Mouse (Mus musculus) lung, embryonic 16.5 days (tissue): ENCODE measurements at regions not wholly inside any gene's neighbourhood (a gene's known extent, or its start where the extent isn't known, plus 50 kb on each side); places are given as distances from the start of the nearest gene placed in this dataset.

Experiments used
- ATAC-seq: fragments of 200-750 bp; cut with Nextera tagmentation; 2 replicates; pipeline ENCODE4 v1.8.0; 2017; ENCODE audit warnings: low read depth, mild to moderate bottlenecking, moderate library complexity
- H3K27ac ChIP-seq: fragments of 300-500 bp; sonication (generic); 2 replicates; pipeline ENCODE4 v1.5.1; 2014; ENCODE audit warnings: mild to moderate bottlenecking, control low read depth, low read length
- H3K27me3 ChIP-seq: fragments of 300-500 bp; sonication (generic); 2 replicates; pipeline ENCODE4 v1.6.1; 2014; ENCODE audit warnings: low read depth, low read length, mixed read lengths; ENCODE audit not compliant: control insufficient read depth, insufficient read depth
- H3K36me3 ChIP-seq: fragments of 300-500 bp; sonication (generic); 2 replicates; pipeline ENCODE4 v1.6.1; 2014; ENCODE audit warnings: low read length; ENCODE audit not compliant: control insufficient read depth, insufficient read depth
- H3K4me1 ChIP-seq: fragments of 300-500 bp; sonication (generic); replicated peaks from 2 replicates; pipeline ENCODE4 v1.6.1; 2014; ENCODE audit warnings: low read length, mixed read lengths; ENCODE audit not compliant: control insufficient read depth, insufficient read depth
- H3K4me2 ChIP-seq: fragments of 300-500 bp; sonication (generic); 2 replicates; pipeline ENCODE4 v1.6.1; 2014; ENCODE audit warnings: low read depth, low read length, control low read depth
- H3K4me3 ChIP-seq: fragments of 300-500 bp; sonication (generic); 2 replicates; pipeline ENCODE4 v1.5.1; 2014; ENCODE audit warnings: mild to moderate bottlenecking, low read length, control low read depth
- H3K9ac ChIP-seq: fragments of 300-500 bp; sonication (generic); 2 replicates; pipeline ENCODE4 v1.6.1; 2014; ENCODE audit warnings: low read length, control low read depth
- H3K9me3 ChIP-seq: fragments of 300-500 bp; sonication (generic); 2 replicates; pipeline ENCODE4 v1.6.1; 2016; ENCODE audit warnings: low read length; ENCODE audit not compliant: control insufficient read depth
- WGBS: fragments of 180-500 bp; shearing (Covaris S2); extraction: QIAGEN DNeasy Blood & Tissue Kit; methylation state at CpG from one replicate; pipeline ENCODE4 v1.1.7; 2014; 5-methylcytosine and 5-hydroxymethylcytosine counted together

DNA sequence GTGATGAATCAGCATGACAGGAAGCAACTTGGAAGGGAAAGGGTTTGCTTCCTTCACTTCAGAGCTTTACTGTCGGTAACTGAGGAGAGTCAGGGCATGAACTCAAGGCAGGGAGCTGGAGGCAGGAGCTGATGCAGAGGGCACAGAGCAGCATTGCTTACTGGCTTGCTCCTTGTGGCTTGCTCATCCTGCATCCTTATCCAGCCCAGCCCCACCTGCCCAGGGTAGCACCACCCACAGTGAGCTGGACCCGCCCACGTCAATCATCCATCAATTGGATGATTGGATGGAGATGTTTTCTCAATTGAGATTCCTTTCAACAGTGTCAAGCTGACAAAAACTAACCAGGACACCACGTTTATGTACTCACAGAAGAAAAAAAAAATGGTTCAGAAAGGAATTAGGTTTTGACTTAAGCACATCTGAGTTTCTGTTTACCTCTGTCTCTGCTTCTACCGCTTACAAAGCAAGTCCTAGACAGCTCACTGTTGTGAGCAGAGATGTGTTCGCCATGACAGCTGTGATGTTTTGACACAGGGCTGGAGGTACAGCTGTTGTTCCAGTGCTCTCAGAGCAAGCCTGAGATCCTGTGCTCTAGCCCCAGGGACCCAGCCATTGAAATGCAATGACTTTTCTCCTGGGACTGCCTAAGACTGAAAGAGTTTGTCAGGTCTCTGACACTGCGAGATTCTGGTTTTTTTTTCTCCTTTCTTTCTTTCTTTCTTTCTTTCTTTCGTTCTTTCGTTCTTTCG, 186.6 kb upstream of the Hes1 start:
- no peak overlapping the region for H3K4me3 ChIP-seq
- H3K9ac ChIP-seq: no peak overlapping the region
- H3K9me3 ChIP-seq: no peaks in the 10 kb centered on the region
- no peaks in the 10 kb centered on the region for H3K36me3 ChIP-seq
- no peak overlapping the region for H3K27ac ChIP-seq
- no peak overlapping the region for H3K4me2 ChIP-seq
- 41% methylated on average over 10 of the region's 10 CpGs for WGBS
- peaks cover 17% of the 10 kb centered on the region for H3K4me1 ChIP-seq
- ATAC-seq: no peak
- H3K27me3 ChIP-seq: no peaks in the 10 kb centered on the region

DNA sequence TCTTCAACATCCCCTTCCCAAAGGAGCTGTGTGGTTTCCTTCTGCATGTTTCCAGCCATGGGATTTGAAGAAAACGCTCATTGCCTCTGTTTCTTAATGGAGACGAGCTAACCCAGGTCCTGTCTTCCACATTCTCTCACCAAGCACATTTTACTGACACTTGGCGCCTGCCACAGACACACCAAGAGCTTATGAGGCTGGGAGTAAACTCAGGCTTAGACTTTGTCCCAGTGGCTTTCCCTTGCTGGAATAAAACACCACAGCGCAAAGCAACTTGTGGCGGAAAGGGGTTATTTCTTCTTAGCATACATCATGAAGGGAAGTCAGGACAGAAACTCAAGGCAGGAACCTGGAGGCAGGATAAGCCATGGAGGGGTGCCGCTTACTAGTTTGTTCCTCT, 184.5 kb upstream of the Hes1 start:
- H3K36me3 ChIP-seq: no peaks in the 10 kb centered on the region
- H3K4me2 ChIP-seq: no peak overlapping the region
- no peaks in the 10 kb centered on the region for H3K27me3 ChIP-seq
- no peaks in the 10 kb centered on the region for H3K9me3 ChIP-seq
- H3K4me3 ChIP-seq: no peak overlapping the region
- H3K27ac ChIP-seq: no peak overlapping the region
- 69% methylated on average over 6 of the region's 6 CpGs for WGBS
- no peak overlapping the region for H3K9ac ChIP-seq
- peaks cover 32% of the 10 kb centered on the region for H3K4me1 ChIP-seq
- ATAC-seq: no peak

DNA sequence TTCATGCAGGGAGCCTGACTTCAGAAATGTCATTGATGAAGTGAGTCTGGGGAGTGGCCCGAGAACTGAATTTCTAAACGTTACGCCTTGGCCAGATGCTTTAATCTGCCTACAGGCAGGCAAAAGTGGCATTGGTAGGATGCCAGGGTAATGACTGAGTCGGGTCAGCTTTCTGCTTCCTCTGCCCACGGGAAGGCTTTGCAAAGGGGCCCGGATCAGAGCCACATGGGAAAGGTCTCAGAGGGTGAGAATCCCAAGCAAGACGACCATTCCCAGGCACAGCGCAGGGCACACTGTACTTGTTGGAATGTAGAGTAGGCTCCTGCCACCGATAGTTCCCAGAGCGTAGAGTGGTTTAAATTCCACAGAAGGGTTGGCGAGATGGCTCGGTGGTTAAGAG, 182.7 kb upstream of the Hes1 start:
- Histone ChIP-seq H3K27me3 (no peaks in the 10 kb centered on the region), H3K4me3 (no peak overlapping the region), H3K9me3 (no peaks in the 10 kb centered on the region), H3K4me2 (no peak overlapping the region), H3K27ac (peak overlapping the region; percentile 58), H3K4me1 (peaks cover 33% of the 10 kb centered on the region), H3K9ac (peak overlapping the region; percentile 26; the same call in 1 of the 2 replicates), H3K36me3 (no peaks in the 10 kb centered on the region)
- 20% methylated on average over 12 of the region's 12 CpGs for WGBS
- peak; percentile 34; the same call in 1 of the 2 replicates for ATAC-seq

DNA sequence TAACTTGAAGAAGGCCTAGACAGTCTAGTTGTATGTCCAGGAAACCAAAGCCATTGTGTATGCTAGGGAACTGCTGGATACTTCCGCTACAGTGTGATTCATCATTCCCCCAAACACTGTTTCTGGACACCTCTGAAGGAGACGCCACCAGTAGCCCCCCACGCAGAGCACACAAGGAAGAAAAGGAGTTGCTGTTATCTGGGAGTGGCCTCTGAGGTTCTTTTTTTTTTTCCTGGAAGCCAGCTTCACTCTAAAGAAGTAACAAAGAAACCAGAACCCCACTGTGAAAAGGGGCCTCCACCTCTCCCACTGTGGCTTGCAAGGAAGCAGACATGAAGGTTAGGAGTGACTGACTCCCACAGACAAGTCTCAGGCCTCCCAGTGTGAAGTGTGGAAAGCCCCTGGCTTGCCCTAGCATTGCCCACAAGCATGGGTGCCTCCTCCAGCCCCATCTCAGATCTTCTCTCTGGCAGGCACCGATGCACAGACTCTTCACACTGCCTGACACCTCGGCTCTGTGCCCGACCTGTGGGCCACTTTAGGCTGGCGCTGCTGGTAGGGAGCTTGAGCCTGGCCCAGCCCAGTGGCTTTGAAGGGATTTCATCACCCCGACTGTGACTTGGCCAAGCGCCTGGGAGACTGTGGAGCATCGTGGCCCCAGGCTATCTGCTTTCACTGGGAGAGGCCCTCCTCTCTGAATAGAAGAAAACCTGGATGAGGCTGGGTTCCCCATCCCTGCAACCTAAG, 181.8 kb upstream of the Hes1 start:
- Histone ChIP-seq H3K27me3 (no peaks in the 10 kb centered on the region), H3K9ac (peak overlapping the region; percentile 39; the same call in 1 of the 2 replicates), H3K36me3 (no peaks in the 10 kb centered on the region), H3K4me1 (peaks cover 36% of the 10 kb centered on the region), H3K4me3 (no peak overlapping the region), H3K4me2 (no peak overlapping the region), H3K27ac (peak overlapping the region; percentile 63), H3K9me3 (no peaks in the 10 kb centered on the region)
- ATAC-seq: peak; percentile 69
- WGBS: 18% methylated on average over 10 of the region's 10 CpGs

DNA sequence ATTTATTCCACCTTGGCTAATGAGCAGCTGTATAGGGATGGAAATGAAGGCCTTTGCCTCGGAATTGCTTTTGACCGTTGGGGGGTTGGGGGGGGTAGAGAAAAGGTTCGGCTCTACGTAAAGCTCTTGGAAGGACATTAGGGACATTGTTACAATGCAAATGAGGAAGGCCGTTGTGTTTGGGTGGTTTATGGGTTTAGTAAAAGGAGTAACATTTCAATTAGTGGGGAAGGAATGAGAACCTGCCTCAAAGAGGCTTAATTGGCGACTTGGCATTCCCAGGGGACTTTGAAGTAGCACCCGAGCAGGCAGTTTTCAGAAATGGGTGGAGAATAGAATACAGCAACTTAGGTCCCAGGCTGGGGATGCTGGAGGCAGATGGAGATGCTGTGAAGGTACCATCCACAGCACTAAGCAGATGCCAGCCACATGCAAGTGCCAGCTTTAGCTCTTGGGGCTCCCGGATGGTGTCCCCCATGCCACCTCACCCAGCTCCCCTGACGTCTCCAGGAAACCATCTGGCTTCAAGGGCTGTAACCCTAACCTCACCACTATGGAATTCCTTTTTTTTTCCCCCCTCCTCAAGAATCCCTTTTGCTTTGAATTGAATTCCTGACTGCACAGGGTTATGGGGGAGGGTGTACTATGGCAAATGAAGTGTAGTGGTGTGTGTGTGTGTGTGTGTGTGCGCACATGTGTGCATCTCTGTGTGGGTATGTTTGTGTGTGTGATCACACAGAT, 180.8 kb upstream of the Hes1 start:
- Histone ChIP-seq H3K27me3 (no peaks in the 10 kb centered on the region), H3K9ac (no peak overlapping the region), H3K4me1 (peaks cover 36% of the 10 kb centered on the region), H3K4me2 (no peak overlapping the region), H3K27ac (no peak overlapping the region), H3K4me3 (no peak overlapping the region), H3K36me3 (no peaks in the 10 kb centered on the region), H3K9me3 (0 out of 2 replicates have a peak, but pooled peaks cover 4% of the 10 kb centered on the region)
- WGBS: 48% methylated on average over 10 of the region's 10 CpGs
- ATAC-seq: peak; percentile 49

DNA sequence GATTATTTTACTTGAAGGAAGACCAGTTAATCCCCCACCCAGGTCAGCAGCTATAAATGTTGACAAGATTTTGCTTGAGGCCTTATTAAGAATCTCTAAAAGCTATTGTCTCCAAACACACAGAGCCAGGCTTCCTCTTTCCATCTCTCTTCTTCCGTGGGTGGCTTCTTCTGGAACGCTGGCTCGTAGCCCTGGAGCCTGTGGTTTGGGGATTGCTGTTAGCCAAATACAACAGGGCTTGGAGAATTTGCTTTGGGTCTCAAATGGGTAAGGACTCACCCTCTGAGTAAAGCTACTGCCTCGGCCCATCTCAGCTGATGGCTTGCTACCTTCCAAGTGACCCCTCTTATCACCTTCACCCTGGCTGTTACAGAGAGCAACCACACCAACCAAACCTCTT, 179.3 kb upstream of the Hes1 start:
- Histone ChIP-seq H3K4me3 (no peak overlapping the region), H3K27me3 (no peaks in the 10 kb centered on the region), H3K9ac (no peak overlapping the region), H3K36me3 (no peaks in the 10 kb centered on the region), H3K27ac (no peak overlapping the region), H3K4me2 (no peak overlapping the region), H3K9me3 (0 out of 2 replicates have a peak, but pooled peaks cover 4% of the 10 kb centered on the region), H3K4me1 (peaks cover 36% of the 10 kb centered on the region)
- no peak for ATAC-seq
- 69% methylated on average over 4 of the region's 4 CpGs for whole genome bisulfite sequencing

DNA sequence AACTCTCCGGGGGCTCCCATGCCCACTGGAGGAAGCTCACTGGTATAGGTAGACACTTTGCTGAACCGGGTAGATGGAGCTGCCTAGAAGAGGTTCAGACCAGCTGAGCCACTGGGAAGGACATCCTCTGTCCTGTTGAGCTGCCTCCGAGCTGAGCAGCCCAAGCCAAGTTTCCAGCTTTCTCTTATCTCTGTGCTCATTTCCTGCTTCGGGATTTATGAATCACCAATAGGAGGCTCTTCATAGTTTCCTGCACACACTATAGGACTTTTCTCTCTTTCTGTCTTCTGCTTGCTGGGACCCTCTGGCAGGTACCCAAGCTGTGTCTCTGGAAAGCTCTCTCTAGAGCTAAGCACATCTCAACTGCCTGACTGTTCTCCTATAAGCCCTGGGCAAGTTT, 177.4 kb upstream of the Hes1 start:
- Histone ChIP-seq H3K4me3 (no peak overlapping the region), H3K9me3 (0 out of 2 replicates have a peak, but pooled peaks cover 4% of the 10 kb centered on the region), H3K27me3 (no peaks in the 10 kb centered on the region), H3K36me3 (no peaks in the 10 kb centered on the region), H3K4me1 (peaks cover 26% of the 10 kb centered on the region), H3K27ac (0 out of 2 replicates have a peak overlapping the region, but pooled peaks have one; percentile 8), H3K9ac (no peak overlapping the region), H3K4me2 (no peak overlapping the region)
- peak; percentile 53 for ATAC-seq
- 35% methylated on average over 4 of the region's 4 CpGs for WGBS

DNA sequence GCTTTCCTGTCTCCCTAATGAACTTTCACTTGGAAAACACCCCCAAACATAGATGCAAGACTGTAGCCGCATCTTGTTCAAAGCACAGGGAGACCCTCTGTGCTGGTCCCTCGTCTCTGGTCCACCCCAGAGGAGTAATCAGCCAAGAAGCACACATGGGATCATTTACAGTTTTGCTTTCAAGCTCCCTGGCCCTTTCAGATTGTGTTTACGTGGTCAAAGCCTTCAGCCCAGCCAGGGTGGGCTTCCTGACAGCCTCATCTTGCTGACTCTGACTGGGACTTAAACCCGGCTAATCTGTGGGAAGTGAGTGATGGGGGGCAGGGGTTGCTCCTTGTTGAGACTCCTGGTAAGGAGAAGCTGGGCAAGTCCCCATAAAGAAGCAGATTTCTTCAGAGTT, 174.8 kb upstream of the Hes1 start:
- Histone ChIP-seq H3K9me3 (0 out of 2 replicates have a peak, but pooled peaks cover 4% of the 10 kb centered on the region), H3K9ac (no peak overlapping the region), H3K36me3 (no peaks in the 10 kb centered on the region), H3K27me3 (no peaks in the 10 kb centered on the region), H3K27ac (no peak overlapping the region), H3K4me1 (peaks cover 12% of the 10 kb centered on the region), H3K4me3 (no peak overlapping the region), H3K4me2 (no peak overlapping the region)
- ATAC-seq: no peak
- WGBS: 45% methylated on average over 4 of the region's 4 CpGs

DNA sequence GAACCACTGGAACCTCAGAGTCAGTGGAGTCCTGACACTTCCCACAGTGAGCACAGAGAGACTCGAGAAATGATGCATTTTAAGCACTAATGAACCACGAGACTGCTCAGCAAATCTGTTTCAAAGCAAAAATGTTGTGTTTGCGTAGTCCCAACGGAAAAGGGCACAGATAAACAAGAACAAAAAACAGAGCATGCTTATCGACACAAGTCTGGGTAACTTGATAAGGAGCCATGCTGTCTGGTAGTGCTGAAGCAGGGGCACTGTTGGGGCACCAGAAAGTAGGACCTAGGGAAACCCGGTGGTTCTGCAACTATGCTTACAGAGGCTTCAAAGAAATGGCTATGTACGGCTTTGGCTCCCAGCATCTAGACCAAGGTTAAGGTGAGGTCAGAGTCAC, 172.7 kb upstream of the Hes1 start:
- WGBS: 49% methylated on average over 7 of the region's 7 CpGs
- H3K27ac ChIP-seq: no peak overlapping the region
- H3K4me2 ChIP-seq: no peak overlapping the region
- no peaks in the 10 kb centered on the region for H3K36me3 ChIP-seq
- H3K4me1 ChIP-seq: peaks cover 17% of the 10 kb centered on the region
- H3K27me3 ChIP-seq: no peaks in the 10 kb centered on the region
- no peak overlapping the region for H3K9ac ChIP-seq
- H3K9me3 ChIP-seq: 0 out of 2 replicates have a peak, but pooled peaks cover 4% of the 10 kb centered on the region
- ATAC-seq: no peak
- no peak overlapping the region for H3K4me3 ChIP-seq
